Mouse (Mus musculus): ENCODE results near the gene Itga2b.

DNA sequence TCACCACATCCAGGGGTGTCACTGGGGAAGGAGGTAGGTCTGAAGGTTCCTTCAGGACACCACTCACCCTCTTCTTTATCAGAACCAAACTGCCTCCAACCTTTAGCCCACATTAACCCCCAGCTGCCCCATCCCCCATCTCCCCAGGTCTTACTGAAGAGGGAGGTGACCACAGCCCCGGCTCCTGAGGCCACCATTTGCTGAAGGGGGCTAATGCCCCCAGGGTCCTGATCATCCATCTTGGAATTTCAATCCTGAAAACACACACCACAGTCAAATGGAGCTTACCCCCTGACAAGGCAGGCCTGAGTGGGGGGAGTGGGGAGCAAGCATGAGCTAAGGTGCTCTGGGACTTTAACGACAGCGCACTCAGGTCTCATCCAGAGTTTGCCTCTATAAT is 63.5 kb downstream of the Itga2b start:
- TF ChIP-seq POLR2A (IDR thresholded peaks at IDR 0.05; ENCODE audit: borderline replicate concordance, control insufficient read depth, low read depth, low read length) (no peak), CTCF (IDR thresholded peaks at IDR 0.05; ENCODE audit: control insufficient read depth, insufficient read depth, low read length) (no peak)

Data from bone marrow, adult 2 months (tissue).